Mouse (Mus musculus): ENCODE measurements around the gene Lrch4.
A peak's percentile ranks its signal among the peaks of the same experiment; 100 is the strongest.
"Not testable (repeated sequence)": the region's sequence is repeated elsewhere in the genome, so short reads cannot be mapped to it uniquely, and the experiment has no call there.

Lrch4 gene

DNA sequence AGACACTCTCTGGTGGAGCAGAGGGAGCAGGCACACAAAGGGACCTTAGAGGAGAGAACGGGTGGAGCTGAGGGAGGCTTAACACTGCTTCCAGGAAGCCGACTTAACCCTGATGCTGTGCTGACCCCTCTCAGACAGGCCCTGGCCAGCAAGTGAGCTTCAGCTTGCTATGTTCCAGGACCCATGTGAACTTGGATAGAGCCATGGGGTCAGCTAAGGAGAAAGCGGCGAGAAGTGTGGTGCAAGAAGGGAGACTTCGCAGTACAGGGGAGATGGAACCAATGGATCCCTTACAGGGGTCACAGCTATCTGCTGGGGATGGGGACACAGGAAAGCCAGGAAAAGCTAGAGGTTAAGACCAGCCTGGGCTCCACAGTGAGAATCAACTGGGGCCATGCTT, 15.8 kb upstream of the Lrch4 start:
- DNase-seq (ENCODE audit: low read depth, low spot score) = no peak

DNA sequence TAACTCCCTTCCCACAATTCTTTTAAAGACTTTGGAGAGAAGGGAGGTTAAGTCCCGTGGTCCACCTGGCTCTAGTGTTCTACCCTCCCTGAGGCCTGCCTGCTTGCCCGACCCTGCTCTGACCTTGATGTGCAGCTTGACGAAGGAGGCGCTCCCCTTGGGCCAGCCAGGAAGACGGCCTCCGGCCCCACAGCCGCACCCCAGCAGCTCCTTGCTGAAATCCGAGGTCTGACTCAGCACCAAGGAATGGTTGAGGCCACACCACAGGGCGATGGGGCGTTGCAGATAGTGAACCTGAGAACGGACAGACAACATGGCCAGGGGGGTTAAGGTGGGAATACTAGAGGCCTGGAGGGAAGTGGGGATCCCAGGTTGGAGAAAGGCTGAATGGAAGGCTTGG, 15.4 kb upstream of the Lrch4 start, which contains the start of gene Pcolce:
Gene Pcolce (minus strand): TSS at position 235 of the 400 bp plus-strand sequence.
- peak; percentile 69 for DNase-seq (ENCODE audit: low read depth, low spot score)

DNA sequence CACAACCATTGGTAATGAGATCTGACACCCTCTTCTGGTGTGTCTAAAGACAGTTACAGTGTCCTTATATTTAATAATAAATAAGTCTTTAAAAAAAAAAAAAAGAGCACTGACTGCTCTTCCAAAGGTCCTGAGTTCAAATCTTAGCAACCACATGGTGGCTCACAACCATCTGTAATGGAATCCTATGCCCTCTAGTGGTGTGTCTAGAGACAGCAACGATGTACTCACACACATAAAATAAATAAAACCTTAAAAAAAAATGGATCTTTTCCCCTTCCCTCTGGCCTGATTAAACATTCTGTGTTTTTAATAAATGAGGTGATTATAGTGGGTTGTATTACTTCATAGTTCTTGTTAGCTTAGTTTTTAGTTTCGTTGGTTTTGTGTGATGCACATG, 14.0 kb upstream of the Lrch4 start:
- not testable (repeated sequence) for DNase-seq (ENCODE audit: low read depth, low spot score)

DNA sequence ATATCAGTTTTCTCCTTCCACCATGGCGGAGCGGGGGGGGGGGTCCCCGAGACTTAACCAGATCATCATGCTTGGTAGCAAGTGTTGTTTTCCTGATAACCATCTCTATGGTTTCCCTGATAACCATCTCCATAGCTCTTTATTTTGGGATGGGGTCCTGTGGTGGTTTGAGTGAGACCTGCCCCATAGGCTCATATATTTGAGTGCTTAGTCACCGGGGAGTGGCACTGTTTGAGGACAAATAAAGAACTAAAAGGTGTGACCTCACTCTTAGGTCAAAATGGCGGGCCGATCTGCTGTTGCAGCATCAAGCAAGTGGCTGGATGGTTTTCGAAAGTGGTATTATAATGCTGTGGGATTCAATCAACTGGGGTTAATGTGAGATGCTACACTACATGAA, 13.6 kb upstream of the Lrch4 start:
- no peak for DNase-seq (ENCODE audit: low read depth, low spot score)

DNA sequence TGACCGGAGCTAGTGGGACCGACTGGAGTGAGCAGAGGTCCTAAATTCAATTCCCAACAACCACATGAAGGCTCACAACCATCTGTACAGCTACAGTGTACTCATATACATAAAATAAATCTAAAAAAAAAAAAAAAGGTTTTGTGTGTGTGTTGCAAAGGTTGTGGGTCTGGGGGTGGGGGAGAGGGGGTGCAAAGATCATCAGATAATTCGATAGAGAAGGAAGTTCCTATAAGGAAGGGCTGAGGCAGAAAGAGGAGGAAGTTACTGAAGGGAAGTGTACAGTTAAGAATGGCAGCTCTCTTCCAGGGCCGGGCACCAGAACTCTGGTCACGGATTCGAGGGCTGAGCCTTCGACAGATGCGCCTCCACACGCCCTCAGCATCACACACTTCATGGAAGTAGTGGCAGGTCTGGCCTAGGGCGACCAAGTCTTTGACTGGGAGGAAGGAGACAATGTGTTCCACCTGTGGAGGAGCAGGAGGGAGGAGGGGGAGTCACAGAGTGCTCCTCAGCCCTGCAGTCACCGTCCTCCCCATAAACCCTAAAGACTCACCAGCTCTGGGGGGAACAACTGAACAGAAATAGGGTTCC, 4.9 kb upstream of the Lrch4 start:
- no peak for DNase-seq (ENCODE audit: low read depth, low spot score)

DNA sequence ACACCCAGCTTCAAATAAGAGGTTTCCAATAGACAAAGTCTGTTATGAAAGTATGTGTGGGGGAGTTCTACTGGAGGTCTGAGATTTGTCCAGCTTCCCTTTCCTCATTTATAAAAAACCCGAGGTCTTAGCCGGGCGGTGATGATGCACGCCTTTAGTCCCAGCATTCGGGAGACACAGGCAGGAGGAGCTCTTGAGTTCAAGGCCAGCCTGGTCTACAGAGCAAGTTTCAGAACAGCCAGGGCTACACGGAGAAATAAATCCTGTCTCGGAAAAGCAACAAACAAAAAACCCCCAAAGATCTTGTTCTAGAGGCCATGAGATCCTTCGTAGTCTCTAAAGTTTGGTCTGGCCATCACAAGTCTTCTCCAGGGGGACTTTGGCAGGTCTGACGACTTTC, 930 bp upstream of the Lrch4 start:
- DNase-seq (ENCODE audit: low read depth, low spot score) = peak; percentile 49

DNA sequence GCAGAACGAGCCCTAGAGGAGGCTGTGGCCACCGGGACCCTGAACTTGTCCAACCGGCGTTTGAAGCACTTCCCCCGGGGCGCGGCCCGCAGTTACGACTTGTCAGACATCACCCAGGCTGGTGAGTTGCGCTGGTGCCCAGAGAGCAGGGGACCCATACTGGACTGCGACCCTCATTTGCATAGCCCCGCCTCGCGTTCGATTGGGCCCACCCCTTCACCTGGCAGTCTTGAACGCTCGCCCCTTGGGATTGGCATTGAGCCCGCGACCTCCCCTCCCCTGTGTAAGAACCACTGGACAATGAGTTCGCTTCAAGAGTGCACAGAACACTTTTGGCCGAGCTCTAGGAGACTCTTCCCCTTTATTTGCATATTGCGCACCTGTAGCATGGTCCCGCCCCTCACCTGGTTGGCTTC, 393 bp downstream of the Lrch4 start:
- peak; percentile 79 for DNase-seq (ENCODE audit: low read depth, low spot score)

DNA sequence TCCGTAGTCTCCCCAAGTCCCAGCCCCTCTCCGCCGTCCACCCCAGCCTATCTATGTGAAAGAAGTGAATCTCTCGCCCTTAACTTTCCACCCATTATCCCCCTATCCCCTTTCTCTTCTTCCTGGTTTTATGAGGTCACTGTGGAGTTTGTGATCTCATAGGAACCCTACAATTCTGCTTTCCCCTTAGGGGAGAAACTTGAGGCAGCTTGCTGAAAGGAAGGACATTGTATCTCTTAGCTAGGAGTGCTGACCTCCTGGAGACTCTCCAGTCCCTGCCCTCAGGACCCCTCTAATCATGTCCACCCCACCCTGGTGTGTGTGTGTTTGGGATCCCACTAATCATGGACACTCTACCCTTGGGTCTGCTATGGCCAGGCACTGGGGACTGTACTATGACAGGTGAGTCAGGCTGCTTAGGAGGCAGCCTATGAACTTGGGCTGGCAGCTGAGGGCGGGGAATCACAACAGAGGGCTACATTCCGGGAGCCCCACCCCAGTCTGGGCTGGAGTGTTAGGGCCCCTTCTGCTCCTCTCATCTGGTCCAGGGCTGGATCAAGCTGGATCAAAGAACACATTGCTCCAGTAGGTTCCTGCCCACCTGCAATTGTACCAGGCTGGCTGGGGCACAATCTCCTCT, 1.1 kb downstream of the Lrch4 start:
- DNase-seq (ENCODE audit: low read depth, low spot score) = peak; percentile 91

DNA sequence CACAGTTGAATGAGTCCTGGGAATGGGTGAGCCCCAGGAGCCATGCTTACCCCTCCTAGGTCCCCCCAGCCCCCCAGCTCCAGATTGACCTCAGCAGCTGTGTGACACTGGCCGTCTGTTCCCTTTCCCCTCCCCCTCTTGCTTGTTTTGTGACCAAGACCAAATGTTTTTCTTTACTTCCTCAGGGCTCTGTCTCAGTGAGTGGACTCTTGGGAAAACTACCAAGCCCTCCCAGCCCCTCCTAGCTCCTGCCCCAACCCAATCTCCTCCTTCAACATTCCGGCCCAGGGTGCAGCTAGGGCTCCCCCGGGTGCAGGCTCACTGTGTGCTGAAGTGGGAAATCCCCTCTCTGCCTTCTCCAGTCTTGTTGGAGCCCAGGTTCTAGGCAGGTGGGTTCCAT, 1.7 kb downstream of the Lrch4 start:
- peak; percentile 53 for DNase-seq (ENCODE audit: low read depth, low spot score)

DNA sequence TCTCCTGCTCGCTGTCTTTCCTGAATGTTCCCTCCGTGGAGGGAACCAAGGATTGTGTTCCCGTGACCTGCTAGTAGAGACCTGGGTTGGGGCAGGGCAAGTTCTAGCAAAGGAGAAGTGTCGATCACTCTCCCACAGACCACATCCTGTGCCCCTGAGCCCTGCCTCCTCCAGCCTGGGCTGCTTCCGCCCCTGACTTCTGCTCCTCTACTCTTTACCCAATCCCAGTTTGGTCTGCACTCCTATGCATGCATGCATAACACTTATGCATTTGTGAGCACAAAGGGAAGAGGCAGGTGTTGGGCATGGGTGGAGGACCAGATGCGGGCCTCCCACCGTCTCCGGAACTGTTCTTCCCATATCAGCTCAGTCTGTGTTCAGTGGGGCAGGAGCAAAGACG, 2.2 kb downstream of the Lrch4 start:
- peak; percentile 96 for DNase-seq (ENCODE audit: low read depth, low spot score)

DNA sequence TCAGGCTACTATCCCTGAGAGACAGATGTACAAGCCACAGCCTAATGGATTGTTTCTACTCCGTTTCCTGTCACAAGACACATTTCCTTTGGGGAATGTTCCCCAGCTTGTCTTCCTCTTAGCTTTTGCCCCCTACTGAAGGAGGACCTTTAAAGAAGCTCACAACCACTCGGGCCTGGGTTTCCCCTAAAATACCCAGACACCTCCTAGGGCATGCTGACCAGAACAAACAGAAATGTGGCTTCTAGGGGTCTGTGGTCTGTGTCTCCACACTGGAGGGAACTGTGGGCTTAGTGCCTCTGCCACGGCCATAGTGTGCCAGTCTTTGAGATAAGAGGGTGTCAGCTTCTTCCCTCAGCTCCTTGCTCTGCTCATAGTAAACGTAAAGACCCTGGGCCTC, 2.7 kb downstream of the Lrch4 start:
- no peak for DNase-seq (ENCODE audit: low read depth, low spot score)

DNA sequence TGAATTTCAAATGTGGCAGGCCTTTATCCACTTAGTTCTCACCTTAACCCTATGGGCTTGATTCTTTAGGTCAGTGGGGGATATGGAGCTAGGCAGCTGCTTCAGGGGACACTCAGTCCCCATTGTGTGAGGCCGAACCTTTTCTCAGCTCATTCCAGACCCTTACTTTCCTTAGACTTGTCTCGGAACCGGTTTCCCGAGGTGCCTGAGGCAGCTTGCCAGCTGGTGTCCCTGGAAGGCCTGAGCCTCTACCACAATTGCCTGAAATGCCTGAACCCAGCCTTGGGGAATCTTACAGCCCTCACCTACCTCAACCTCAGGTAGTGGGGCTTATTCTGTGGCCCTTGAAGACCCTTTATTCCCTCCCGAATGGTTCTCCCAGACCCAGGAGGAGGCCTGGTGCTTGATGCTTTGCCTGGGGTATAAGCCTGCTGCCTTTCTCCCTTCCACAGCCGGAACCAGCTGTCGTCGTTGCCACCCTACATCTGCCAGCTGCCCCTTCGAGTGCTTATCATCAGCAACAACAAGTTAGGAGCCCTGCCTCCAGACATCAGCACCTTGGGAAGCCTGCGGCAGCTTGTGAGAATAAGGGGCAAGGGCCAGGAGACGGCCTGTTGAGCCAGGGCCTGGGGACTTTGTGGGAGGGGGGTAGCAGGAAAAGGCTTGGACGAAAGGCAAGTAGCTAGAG, 4.6 kb downstream of the Lrch4 start:
- no peak for DNase-seq (ENCODE audit: low read depth, low spot score)

DNA sequence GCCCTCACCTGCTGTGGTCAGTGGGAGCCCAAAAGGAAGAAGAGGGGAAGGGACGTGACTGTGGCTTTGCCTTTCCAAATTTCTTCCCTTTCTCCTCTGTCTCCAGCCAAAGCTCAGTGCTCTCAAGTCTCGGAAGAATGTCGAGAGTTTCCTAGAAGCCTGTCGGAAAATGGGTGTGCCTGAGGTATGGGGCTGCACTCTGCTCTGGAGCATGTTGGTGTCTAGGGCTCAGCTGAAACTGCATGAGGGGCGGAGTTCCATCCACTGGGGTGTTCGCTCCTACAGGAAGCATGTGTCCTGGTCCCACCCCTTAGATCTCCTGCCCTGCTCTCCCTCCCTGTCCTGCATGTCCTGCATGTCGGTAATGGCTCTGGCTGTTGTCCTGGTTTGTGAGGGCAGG, 10.6 kb downstream of the Lrch4 start:
- DNase-seq (ENCODE audit: low read depth, low spot score) = peak; percentile 72

DNA sequence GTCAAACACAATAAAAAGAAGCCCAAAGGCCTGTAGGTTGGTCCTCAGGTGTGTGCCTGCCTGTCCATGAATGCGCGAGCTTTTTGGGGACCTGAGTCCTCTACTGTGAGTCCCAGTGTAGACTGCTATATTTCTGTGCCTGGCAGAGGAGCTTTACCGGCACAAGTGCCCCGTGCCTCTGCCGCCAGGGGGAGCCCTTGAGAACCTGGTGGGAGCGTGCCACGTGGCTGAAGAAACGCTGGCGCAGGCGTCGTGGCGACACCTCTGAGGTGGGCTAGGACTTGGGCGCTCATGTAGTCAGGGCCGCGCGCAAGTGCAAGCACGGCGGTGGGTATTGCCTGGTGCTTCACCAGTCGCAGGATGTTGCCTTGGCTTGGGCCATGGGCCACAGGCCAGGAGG, 12.1 kb downstream of the Lrch4 start, which contains the start of gene Sap25:
Gene Sap25 (plus strand): TSS at position 281 of the 400 bp plus-strand sequence.
- DNase-seq (ENCODE audit: low read depth, low spot score) = peak; percentile 93

DNA sequence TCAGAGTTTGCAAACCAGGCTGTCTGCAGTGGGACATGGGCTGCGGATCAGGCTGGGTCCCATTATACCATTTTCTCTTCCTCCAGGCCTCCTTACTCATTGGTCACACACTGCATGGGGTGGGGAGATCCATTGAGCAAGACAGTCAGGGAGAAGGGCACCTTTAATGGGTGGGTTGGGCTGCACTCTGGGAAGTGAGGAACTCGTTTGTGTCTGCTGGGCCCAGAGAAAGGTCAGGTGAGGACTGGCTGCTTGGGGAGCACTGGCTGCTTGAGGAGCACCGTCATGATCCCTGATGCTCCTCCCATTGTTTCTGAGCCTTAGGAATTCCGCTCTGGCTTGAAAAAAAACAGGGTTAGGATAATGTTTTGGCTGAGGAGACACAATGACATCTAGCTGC, 14.0 kb downstream of the Lrch4 start:
- peak; percentile 56 for DNase-seq (ENCODE audit: low read depth, low spot score)

DNA sequence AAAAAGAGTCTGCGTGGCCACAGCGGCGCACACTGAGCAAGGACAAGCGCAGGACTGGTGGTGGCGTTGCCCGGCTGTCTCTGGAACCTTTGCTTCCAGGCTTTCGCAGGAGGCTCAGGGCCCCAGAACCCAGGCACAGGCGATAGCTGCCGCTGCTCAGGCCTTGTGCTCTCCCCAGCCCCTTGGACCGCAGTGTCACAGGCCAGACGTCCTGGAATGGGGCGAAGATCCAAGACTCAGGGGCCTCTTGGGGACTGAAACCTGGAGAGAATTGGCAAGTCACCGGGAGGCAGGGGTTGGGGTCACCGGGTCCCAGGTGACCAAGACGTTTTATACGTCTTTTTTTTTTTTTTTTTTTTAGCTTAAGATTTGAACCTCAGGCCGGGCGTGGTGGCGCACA, 15.6 kb downstream of the Lrch4 start:
- no peak for DNase-seq (ENCODE audit: low read depth, low spot score)

DNA sequence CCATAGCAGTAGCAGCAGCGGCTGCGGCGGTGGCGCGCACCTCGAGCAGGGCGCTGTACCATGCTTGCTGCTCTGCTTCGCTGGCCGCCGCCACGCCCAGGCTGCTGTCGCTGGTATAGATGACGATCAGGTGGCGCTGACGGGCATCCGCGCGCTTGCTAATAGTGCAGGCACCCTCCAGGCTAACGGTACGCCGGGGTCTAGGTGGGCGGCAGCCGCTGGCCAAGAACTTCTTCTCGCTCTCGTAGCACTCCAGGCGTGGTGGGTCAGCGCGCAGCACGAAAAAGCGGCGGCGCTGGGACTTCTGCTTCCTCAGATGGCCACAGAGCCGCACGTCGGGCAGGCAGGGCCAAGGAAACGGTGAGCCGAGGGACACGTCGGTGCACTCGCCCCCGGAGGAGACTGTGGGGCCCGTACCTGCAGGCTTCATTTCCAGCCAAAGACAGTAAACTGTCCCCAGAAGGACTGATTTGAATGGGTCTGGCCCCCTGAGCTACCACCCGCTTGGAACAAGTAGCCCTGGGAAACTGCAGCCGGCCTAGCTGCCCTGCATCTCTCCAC, 16.2 kb downstream of the Lrch4 start:
- DNase-seq (ENCODE audit: low read depth, low spot score) = no peak

DNA sequence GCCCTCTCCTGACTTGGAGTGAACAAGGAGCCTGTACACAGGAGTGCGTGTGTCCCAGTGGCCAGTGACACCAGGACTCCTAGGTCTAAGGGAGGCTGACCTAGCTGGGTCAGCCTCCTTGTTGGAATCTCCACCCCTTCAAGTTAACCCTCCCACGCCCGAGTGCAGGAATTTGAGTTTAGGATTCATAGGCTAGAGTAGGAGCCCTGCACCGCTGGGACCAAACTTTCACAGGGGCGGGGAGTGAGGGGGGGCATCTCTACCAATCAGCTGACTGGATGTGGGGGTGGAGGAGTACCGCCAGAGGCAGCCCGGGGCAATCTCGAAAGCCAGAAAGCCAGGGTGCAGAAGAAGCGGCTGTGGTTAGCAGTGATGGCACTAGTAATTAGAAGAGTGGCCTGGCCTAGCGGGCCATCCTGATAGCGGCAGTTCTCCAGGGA, 16.8 kb downstream of the Lrch4 start, which contains the start of gene Irs3:
Gene Irs3 (minus strand): TSS at position 63 of the 440 bp plus-strand sequence.
- DNase-seq (ENCODE audit: low read depth, low spot score) = no peak

DNA sequence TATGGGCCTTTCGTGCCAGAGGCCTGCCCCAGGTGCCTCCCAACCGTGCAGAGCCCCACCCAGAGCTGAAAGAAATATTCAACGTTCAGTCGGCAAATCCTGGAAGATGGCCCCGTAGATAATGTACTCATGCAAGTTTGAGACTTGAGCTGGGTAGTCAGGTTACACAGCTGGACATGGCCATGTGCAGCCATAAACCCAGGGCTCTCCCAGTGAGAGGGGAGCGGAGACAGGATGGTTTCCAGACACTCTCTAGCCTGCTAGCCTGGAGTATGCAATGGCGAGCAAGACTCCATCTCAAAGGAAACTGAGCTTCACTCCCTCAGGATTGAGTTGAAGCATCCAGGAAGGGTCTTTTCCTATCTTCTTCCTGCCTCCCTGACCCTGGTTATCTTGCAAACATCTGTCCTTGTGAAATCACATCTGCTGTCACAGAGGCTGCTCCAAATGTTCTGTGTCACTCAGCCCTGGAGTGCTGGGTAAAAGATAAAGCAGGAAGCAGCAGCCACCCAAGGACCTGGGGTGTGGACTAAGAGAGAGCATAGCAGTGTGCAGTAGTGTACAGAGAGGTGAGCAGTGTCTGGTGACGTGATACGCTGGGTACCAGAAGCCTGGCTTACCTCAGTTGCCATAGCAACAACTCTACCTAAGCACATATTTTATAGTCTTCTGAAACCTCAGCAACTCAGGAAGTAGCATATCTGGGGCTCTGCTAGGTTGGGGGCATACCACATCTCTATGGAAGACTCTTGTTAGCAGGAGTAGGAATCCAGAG, 19.1 kb downstream of the Lrch4 start:
- DNase-seq (ENCODE audit: low read depth, low spot score) = no peak

DNA sequence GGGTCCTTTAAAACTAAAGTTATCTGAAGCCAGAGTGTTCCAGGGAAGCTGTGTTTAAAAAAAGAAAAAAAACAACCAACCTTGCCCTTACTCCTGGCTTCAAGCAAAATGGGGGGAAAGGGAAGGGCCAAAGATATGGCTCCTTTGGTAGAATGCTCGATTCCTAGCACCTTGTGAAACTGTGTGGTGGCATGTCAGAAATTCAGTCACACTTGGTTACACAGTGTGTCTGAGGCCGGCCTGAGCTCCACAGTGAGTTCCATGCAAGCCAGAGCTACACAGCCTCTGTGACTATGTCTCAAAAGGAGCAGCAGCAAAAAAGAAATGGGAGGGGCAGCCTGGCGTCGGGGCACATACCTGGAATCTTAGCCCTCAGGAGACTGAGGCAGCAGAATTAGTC, 20.3 kb downstream of the Lrch4 start:
- DNase-seq (ENCODE audit: low read depth, low spot score) = no peak

DNA sequence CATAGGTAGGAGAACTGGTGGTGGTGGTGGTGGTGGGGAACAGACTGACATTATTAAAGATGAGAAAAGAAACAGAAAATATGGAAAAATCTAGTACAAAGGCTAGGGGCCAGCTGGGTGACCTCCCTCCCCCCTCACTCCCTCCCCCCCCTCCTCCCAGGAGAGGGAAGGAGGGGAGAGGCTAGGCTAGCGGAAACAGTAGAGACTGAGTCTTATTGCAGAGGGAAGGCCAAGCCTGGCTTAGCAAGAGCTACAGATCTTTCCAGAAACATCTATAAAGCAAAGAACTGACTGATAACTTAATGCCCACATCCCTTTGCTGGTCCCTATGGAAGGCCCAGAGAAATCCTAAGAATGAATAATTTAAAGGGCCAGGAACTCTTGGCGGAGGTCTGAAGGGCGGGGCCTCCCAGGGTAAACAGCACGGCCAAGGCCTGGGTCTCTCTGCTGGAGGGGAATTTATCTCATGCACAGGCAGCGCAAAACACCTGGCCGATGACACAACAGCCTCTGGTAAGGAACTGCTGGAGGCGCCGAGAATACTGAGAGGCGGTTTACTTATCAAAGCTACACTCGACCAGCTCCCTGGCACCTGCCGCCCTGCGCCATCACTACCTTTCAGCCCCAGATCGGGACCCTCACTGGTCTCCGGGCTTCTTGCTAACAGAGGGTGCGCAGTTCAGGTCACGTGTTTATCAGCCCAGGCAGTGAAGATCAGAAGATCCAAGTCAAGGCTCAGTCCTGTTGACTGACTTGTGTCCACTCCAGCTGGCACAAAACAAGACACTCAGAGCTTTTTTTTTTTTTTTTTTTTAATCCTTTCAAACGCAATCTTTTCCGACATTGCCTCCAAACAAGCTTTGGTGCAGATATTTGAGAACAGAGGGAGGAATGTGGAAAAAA, 21.0 kb downstream of the Lrch4 start:
- DNase-seq (ENCODE audit: low read depth, low spot score) = peak; percentile 74

Measured in ES-CJ7 (cell line).